Mouse (Mus musculus) cerebellum, postnatal 14 days (tissue): ENCODE measurements around the gene Styx.
A peak's percentile ranks its signal among the peaks of the same experiment; 100 is the strongest.
"Not testable (repeated sequence)": the region's sequence is repeated elsewhere in the genome, so short reads cannot be mapped to it uniquely, and the experiment has no call there.

Experiments
- DNase-seq, 2 experiments: peaks; one replicate each; pipeline ENCODE4 v3.0.0; 2021; ENCODE audit warnings: mixed read lengths in 2 of 2

The Styx gene

DNA sequence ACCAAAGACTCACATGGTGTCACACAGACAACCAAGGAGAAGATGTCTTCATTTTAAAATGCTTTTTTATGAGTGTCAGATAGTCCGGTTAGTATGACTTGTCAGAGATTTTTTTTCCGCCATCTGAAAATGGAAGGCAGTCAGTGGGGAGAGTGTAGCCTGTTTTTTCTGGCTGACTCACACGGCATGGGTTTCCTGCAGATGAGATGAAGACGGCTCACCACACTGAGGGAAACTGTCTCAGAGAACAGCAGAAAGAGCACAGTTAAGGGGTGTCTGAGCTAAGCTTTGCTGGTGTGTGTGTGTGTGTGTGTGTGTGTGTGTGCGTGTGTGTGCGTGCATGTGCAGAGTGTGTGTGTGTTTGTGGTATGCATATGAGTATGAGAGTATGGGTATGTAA is 90.4 kb downstream of the Styx start:
- no peak for DNase-seq

DNA sequence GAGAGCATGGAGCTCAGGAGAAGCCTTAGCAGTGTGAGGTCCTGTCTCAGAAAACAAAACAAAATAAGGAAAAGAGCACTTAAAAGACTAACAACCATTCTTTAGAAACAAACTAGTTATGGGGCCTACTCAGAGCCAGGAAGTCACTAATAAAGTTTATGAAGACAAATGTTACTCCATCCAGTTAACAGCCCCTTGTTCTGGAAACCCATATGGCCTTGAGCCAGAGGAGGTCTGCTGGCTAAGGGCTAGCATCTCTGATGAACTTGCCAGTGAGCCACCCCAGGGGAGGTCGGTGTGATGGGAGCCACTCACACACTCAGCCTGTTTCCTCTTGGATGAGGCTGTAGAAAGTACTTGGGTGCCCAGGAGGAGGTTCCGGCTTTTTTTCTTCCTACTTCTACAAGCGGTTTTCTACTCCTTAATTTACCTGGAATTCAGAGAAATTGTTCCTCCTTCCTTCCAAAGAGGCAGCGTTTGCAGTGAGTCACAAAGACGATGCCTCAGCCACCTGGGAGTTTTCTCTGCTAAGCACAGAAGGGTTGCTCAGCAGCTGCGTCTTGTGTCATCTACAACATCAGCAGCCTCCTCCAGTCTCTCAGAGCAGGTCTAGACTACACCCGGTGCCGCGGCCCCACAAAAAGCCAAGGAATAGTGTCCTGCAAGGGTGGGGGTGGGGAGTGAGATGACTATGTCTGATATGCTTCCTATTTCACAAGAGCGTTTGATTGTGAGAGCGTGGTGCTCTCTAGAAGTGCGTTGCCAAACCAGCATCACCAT is 92.1 kb downstream of the Styx start:
- DNase-seq, result no peak

- no peak for DNase-seq
Measured at GRCm38 (mm10) chr14:45444870-45445269, 94.0 kb downstream of the Styx start.

GRCm38 (mm10) chr14:45445445-45445844 is 94.6 kb downstream of the Styx start:
- DNase-seq, result no peak

- DNase-seq, result no peak
Measured at GRCm38 (mm10) chr14:45446777-45447176, 95.9 kb downstream of the Styx start.

DNA sequence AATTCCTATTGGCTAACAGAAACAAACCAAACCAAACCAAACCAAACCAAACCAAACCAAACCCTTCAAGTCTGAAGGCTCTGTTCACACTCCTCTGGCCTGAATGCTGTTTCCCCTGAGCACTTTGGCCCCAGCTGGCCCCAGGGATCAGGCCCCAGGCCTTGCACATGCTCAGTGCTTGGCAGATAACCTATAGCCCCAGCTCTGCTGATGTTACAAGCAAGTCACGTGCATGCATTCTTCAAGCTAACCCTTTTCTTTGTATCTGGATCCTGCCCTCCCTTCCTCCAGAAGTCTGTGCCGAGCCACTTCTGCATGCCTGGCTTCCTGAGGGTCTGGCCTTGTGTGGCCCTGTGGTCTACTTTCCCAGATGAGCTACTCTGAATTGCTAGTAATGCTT is 100.2 kb downstream of the Styx start:
- DNase-seq, result no peak

DNA sequence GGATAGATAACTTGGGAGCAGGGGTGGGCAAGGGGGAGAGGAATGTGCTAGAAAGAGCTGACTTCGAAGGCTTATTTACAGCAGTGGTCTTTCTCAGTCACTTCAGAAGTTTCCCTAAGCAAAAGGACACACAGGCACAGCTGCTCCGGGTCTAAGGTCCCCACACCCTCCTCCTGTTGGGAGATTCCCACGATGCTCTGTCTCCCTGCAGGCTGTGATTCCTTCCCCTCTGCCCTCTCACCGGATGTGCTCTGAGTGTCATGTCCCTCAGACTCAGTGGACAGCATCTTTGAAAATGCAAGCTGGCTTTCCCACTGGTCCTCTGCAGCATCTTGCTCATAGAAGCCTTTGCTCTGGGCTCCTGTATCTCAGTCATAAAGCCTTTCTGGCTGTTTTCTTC is 101.3 kb downstream of the Styx start:
- DNase-seq, result no peak

- DNase-seq, result peak in 1 of 2 experiments; percentile 36
Measured at GRCm38 (mm10) chr14:45452861-45453512, 102.1 kb downstream of the Styx start.

DNA sequence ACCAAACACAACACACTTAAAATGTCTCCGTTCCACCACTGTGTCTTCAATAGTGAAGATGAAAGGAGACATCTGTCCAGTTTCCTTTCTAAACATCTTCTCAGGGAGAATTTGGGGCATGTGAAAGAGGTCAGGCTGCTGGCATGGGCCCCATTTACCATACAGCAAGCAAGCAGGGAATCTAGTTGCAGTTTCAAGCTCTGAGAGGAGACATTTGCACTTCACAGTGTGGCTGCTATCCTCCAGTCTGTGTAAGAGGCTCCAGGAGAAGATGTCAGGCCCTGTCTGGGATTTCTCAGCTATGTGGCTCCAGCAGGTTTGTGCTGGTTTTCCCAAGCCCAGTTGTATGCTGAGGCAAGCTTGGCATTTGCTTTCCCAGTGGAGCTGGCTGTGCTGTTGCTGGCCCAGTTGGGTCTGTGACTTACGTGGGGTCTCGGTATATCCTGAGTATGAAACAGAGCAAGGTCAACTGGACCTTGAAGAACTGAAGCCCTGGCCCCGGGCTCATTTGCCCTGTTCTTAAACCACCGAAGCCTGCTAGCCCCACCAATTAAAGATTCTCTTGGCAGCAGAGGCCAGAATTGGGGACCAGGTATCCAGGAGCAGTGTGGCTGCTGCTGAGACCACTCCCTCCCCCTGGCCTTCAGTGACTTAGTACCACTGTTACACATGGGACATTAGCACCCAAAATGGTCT is 102.8 kb downstream of the Styx start:
- DNase-seq, result peak in 1 of 2 experiments; percentile 20

- DNase-seq, result no peak
Measured at GRCm38 (mm10) chr14:45455651-45456501, 105.0 kb downstream of the Styx start.

GRCm38 (mm10) chr14:45456502-45456846 is 105.6 kb downstream of the Styx start:
- no peak for DNase-seq

- DNase-seq, result no peak
Measured at GRCm38 (mm10) chr14:45457003-45457402, 106.1 kb downstream of the Styx start.

GRCm38 (mm10) chr14:45459877-45460276 is 109.0 kb downstream of the Styx start:
- DNase-seq, result no peak

GRCm38 (mm10) chr14:45460491-45460890 is 109.6 kb downstream of the Styx start:
- no peak for DNase-seq

DNA sequence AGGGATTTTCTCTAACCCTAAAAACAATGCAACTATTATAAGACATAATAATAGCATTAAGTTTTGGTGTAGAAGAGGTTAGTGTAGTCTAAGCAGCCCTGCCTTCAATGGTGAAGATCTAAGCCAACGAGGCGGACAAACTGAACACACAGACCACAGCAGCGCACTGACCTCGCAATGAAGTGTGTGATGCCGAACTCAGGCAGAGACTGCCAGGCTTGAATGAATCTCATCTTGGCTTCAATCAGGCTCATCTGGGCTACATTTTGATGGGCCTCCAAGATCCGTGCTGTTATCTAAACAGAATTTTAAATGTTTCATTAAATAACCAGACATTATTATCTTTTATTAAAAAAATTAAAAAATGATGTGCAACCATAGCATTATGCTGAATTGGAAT is 111.1 kb downstream of the Styx start:
- DNase-seq, result no peak

DNA sequence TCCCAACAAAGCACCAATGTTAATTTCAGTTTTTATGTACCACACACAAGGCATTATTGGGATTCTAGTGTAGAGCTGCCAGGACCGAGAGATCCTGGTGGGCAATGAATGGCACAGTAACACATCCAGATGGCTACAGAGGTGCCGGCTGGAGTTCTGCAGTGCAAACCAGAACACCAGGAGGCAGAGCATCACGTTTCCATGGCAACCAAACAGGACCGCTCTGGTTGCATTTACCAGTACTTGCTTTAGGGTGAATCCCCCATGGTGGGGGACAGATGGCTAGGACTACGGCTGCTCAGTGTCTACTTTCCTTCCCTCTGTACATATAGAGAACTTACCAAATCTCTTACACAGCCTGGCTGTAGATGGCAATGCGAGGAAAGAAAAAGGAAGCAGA is 111.5 kb downstream of the Styx start:
- peak; percentile 53 to 57 for DNase-seq

GRCm38 (mm10) chr14:45462875-45463475 is 112.1 kb downstream of the Styx start:
- DNase-seq, result no peak

DNA sequence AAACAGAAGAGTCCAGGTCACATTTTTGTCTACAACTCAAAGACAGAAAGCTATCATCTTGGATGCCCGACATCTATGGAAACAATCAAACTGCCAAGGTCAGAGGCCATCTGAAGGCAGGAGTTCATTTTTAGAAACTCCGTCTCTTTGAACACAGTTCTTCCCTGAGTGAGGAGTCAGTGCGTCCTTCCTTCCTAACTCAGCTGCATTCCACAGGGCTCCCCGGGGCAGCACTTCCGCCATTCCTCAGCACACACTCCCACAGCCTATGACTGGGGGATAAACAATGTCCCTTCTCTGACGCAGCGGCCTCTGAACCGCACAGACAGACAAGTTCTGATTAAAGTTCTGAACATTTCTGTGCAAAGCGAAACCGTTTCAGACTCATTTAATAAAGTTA is 112.7 kb downstream of the Styx start:
- no peak for DNase-seq

DNA sequence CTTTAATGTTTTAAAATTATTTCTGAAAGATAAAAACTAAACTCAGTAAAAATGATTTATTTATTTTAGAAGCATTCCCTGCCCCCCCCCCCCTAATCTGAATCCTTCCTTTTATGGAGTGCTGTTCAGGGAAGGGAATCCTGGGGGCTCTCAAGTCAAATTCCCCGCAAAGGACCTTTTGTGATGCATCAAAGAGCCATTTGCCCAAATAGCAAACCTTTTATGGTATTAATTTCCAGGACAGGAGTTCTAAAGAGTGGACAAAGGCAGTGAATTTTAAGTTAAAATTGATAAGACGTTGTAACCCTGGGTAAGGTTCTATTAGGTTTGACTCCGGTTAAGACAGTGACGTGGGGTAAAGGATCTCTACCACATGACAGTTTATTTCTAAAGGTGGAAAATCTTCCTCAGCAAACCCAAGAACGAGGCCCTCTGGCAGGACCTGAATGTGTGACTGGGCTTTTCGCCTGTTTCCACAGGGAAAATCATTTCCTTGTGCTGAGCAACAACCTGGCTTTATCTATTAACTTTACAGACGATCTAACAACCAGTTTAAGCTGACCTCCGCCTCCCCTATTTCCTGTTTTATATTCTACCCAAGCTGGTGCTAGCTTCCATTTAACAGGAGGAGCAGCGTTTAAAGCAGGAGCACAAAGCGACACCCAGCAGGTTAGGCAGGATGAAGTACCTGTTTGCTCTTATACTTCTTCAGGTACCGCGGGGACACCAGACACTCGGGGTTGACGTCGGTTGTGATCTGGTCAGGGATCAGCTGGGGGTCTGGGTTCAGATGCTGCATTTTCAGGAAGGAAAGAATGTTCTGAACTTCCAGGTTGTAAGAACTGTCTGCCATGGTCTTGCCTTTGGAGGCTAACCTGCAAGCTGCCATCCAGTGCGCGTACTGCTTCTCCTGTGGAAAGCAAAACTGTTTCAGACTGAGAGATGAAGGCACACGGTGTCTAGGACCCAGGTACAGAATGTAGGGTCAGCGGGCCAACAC is 113.4 kb downstream of the Styx start:
- no peak for DNase-seq

DNA sequence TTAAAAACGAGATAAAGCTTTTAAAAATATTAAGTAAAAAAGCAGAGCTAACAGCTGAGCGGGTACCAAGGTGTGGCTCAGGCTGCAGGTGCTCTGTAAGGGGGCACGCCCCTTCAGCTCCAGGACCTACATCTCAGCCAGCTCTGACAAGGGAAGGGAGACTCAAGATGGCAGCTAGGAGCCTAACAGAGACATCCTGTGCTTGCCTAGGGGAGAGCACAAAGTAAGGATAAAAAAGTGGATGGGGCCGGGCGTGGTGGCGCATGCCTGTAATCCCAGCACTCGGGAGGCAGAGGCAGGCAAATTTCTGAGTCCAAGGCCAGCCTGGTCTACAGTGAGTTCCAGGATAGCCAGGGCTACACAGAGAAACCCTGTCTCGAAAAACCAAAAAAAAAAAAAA is 115.5 kb downstream of the Styx start:
- not testable (repeated sequence) for DNase-seq

DNA sequence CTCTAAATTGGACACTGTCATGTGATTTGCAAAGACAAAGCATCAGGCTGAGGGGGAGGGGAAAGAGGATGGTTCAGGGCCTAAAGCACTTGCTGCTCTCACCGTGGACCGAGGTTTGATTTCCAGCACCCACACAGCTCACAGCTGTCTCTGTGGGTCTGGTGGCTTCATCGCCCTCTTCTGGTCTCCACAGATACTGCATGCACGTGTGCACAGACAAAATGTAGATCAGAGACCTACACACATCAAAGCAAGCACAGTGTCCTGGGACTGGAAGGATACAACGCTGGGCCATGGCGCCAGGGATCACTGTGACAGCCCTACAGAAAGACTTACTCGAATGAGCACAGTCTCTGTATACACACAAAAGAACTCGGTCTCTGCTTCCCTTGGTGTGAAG is 118.6 kb downstream of the Styx start:
- no peak for DNase-seq
